Mouse (Mus musculus) CH12.LX (cell line): Measurements from ENCODE around the gene 9530077C05Rik. TPM values are rescaled to one million over a fixed set of nuclear protein-coding genes. Genes with fewer than 3 reads are reported as not detected.

Source experiments
- DNase-seq: peaks from one replicate; pipeline ENCODE4 v3.0.0-alpha.2; 2013; ENCODE audit errors: extremely low read depth
- H3K27ac ChIP-seq: 2 replicates; pipeline ENCODE4 v1.5.1; 2012; ENCODE audit warnings: low read depth, mild to moderate bottlenecking, control low read depth, moderate library complexity; ENCODE audit not compliant: insufficient read depth
- H3K27me3 ChIP-seq: replicated peaks from 2 replicates; pipeline ENCODE3; 2012; ENCODE audit warnings: inconsistent platforms
- H3K36me3 ChIP-seq, 2 experiments: replicated peaks in 1 of 2; 2 replicates each; pipeline versions ENCODE3 to v1.6.1; 2012; ENCODE audit warnings: inconsistent platforms in 1 of 2, low read length in 1 of 2, mild to moderate bottlenecking in 1 of 2, mixed read lengths in 1 of 2, moderate library complexity in 1 of 2; ENCODE audit not compliant: control insufficient read depth in 1 of 2, insufficient read depth in 1 of 2
- H3K4me1 ChIP-seq, 2 experiments: 2 replicates each; pipeline ENCODE4 v1.6.1; 2012; ENCODE audit warnings: inconsistent platforms in 1 of 2, moderate library complexity in 1 of 2; ENCODE audit not compliant: insufficient read depth in 2 of 2, control insufficient read depth in 1 of 2
- H3K4me2 ChIP-seq: 2 replicates; pipeline ENCODE4 v1.6.1; 2012; ENCODE audit warnings: low read depth, mild to moderate bottlenecking, control low read depth; ENCODE audit not compliant: poor library complexity, insufficient read depth, severe bottlenecking
- H3K4me3 ChIP-seq, 3 experiments: fragments of 150-350 bp in 1 of 3; sonication (generic) in 1 of 3; replicated peaks in 1 of 3; 2 replicates each; pipeline versions ENCODE3 to v1.5.1; 2011 to 2012; ENCODE audit warnings: low read depth in 2 of 3, low read length in 2 of 3, mild to moderate bottlenecking in 2 of 3, moderate library complexity in 2 of 3, control low read depth in 1 of 3, improper control_type of control experiment in 1 of 3, inconsistent platforms in 1 of 3, mixed read lengths in 1 of 3; ENCODE audit not compliant: poor library complexity in 1 of 3
- H3K79me2 ChIP-seq: replicated peaks from 2 replicates; pipeline ENCODE4 v1.6.1; 2012; ENCODE audit warnings: mild to moderate bottlenecking, moderate library complexity; ENCODE audit not compliant: control insufficient read depth, poor library complexity, insufficient read depth, severe bottlenecking; ENCODE audit errors: extremely low read depth
- H3K9ac ChIP-seq: 2 replicates; pipeline ENCODE4 v1.6.1; 2012; ENCODE audit warnings: low read depth, mild to moderate bottlenecking, control low read depth, moderate library complexity; ENCODE audit not compliant: insufficient read depth
- H3K9me3 ChIP-seq: replicated peaks from 2 replicates; pipeline ENCODE3; 2012; ENCODE audit warnings: low read length, inconsistent platforms, mixed read lengths
- BHLHE40 ChIP-seq: IDR thresholded peaks from 2 replicates; pipeline ENCODE4 v1.6.1; 2011; ENCODE audit warnings: mild to moderate bottlenecking, low read depth, low read length, improper control_type of control experiment
- CHD1 ChIP-seq: IDR thresholded peaks from 2 replicates; pipeline ENCODE4 v1.6.1; 2012; ENCODE audit warnings: low read depth, low read length, improper control_type of control experiment, inconsistent platforms
- E2F4 ChIP-seq: IDR thresholded peaks from 2 replicates; pipeline ENCODE4 v1.6.1; 2011; ENCODE audit warnings: low read depth, low read length, improper control_type of control experiment; ENCODE audit not compliant: insufficient replicate concordance
- ELF1 ChIP-seq: IDR thresholded peaks from 2 replicates; pipeline ENCODE4 v1.6.1; 2014; ENCODE audit warnings: low read depth, mild to moderate bottlenecking, inconsistent platforms, low read length, improper control_type of control experiment
- EP300 ChIP-seq: IDR thresholded peaks from 2 replicates; pipeline ENCODE4 v1.6.1; 2011; ENCODE audit warnings: low read length, improper control_type of control experiment
- GABPA ChIP-seq: IDR thresholded peaks from 2 replicates; pipeline ENCODE4 v1.6.1; 2012; ENCODE audit warnings: low read depth, low read length, improper control_type of control experiment, inconsistent platforms; ENCODE audit not compliant: insufficient replicate concordance
- HCFC1 ChIP-seq: IDR thresholded peaks from 2 replicates; pipeline ENCODE4 v1.6.1; 2012; ENCODE audit warnings: low read depth, mild to moderate bottlenecking, inconsistent platforms, low read length, improper control_type of control experiment
- IRF4 ChIP-seq: IDR thresholded peaks from 2 replicates; pipeline ENCODE4 v1.6.1; 2014; ENCODE audit warnings: low read depth, mild to moderate bottlenecking, inconsistent platforms, low read length, improper control_type of control experiment
- JUN ChIP-seq: IDR thresholded peaks from 2 replicates; pipeline ENCODE4 v1.6.1; 2011; ENCODE audit warnings: low read depth, mild to moderate bottlenecking, low read length, improper control_type of control experiment, moderate library complexity; ENCODE audit not compliant: insufficient read depth
- JUND ChIP-seq: conservative IDR thresholded peaks from 2 replicates; pipeline ENCODE4 v1.6.1; 2011; ENCODE audit warnings: low read depth, low read length, improper control_type of control experiment
- KAT2A ChIP-seq: IDR thresholded peaks from 2 replicates; pipeline ENCODE4 v1.6.1; 2012; ENCODE audit warnings: low read length, improper control_type of control experiment, inconsistent platforms; ENCODE audit not compliant: insufficient replicate concordance
- MAX ChIP-seq: IDR thresholded peaks from 2 replicates; pipeline ENCODE4 v1.6.1; 2011; ENCODE audit warnings: low read length, improper control_type of control experiment
- MEF2A ChIP-seq: IDR thresholded peaks from 2 replicates; pipeline ENCODE4 v1.6.1; 2014; ENCODE audit warnings: low read depth, mild to moderate bottlenecking, inconsistent platforms, low read length, improper control_type of control experiment, borderline replicate concordance
- MXI1 ChIP-seq: IDR thresholded peaks from 2 replicates; pipeline ENCODE4 v1.6.1; 2011; ENCODE audit warnings: mild to moderate bottlenecking, low read depth, low read length, improper control_type of control experiment
- NELFE ChIP-seq: IDR thresholded peaks from 2 replicates; pipeline ENCODE4 v1.6.1; 2011; ENCODE audit warnings: low read depth, low read length, improper control_type of control experiment
- NRF1 ChIP-seq: IDR thresholded peaks from 2 replicates; pipeline ENCODE4 v1.6.1; 2014; ENCODE audit warnings: low read depth, mild to moderate bottlenecking, inconsistent platforms, low read length, improper control_type of control experiment, moderate library complexity
- POLR2A ChIP-seq: IDR thresholded peaks from 2 replicates; pipeline ENCODE4 v1.6.1; 2011; ENCODE audit warnings: low read depth, mild to moderate bottlenecking, improper control_type of control experiment, low read length
- POLR2AphosphoS2 ChIP-seq: IDR thresholded peaks from 2 replicates; pipeline ENCODE4 v1.6.1; 2011; ENCODE audit warnings: low read depth, low read length, improper control_type of control experiment
- RAD21 ChIP-seq: IDR thresholded peaks from 2 replicates; pipeline ENCODE4 v1.6.1; 2011; ENCODE audit warnings: low read depth, mild to moderate bottlenecking, low read length, improper control_type of control experiment, moderate library complexity
- SIN3A ChIP-seq: IDR thresholded peaks from 2 replicates; pipeline ENCODE4 v1.6.1; 2012; ENCODE audit warnings: low read length, improper control_type of control experiment, inconsistent platforms
- SMC3 ChIP-seq: IDR thresholded peaks from 2 replicates; pipeline ENCODE4 v1.6.1; 2011; ENCODE audit warnings: low read depth, low read length, improper control_type of control experiment
- TBP ChIP-seq: conservative IDR thresholded peaks from 2 replicates; pipeline ENCODE4 v1.6.1; 2011; ENCODE audit warnings: low read depth, low read length, improper control_type of control experiment
- TCF12 ChIP-seq: IDR thresholded peaks from 2 replicates; pipeline ENCODE4 v1.6.1; 2014; ENCODE audit warnings: low read depth, mild to moderate bottlenecking, inconsistent platforms, low read length, improper control_type of control experiment
- UBTF ChIP-seq: IDR thresholded peaks from 2 replicates; pipeline ENCODE4 v1.6.1; 2012; ENCODE audit warnings: low read depth, mild to moderate bottlenecking, inconsistent platforms, low read length, improper control_type of control experiment, moderate library complexity
- USF2 ChIP-seq: conservative IDR thresholded peaks from 2 replicates; pipeline ENCODE4 v1.6.1; 2011; ENCODE audit warnings: low read depth, low read length, improper control_type of control experiment
- ZC3H11A ChIP-seq: IDR thresholded peaks from 2 replicates; pipeline ENCODE4 v1.6.1; 2012; ENCODE audit warnings: low read depth, mild to moderate bottlenecking, inconsistent platforms, low read length, improper control_type of control experiment
- ZKSCAN1 ChIP-seq: IDR thresholded peaks from 2 replicates; pipeline ENCODE4 v1.6.1; 2012; ENCODE audit warnings: low read depth, inconsistent platforms, low read length, improper control_type of control experiment, borderline replicate concordance
- ZMIZ1 ChIP-seq: IDR thresholded peaks from 2 replicates; pipeline ENCODE4 v1.6.1; 2012; ENCODE audit warnings: low read depth, mild to moderate bottlenecking, inconsistent platforms, low read length, improper control_type of control experiment
- ZNF384 ChIP-seq: IDR thresholded peaks from 2 replicates; pipeline ENCODE4 v1.6.1; 2012; ENCODE audit warnings: low read depth, low read length, improper control_type of control experiment, inconsistent platforms
- dilution Hi-C: fragments of 300-500 bp; cut with MboI; formaldehyde crosslinking; loops from 2 replicates; pipeline ENCODE4 v1.14.3; 2020; ENCODE audit warnings: low sequenced_read_pairs; ENCODE audit not compliant: extremely low pct_unique_long_range_greater_than_20kb, extremely low pct_ligation_motif_present
- in situ Hi-C: fragments of 300-500 bp; cut with MboI; formaldehyde crosslinking; loops from 3 replicates; pipeline ENCODE4 v1.14.3; 2019; ENCODE audit warnings: low sequenced_read_pairs, low pct_ligation_motif_present, low pct_unique_long_range_greater_than_20kb, mixed read lengths
- polyA plus RNA-seq: library from polyadenylated mRNA; unstranded; fragments of >175 nt; gene quantifications from 2 replicates; pipeline ENCODE4 v1.2.1, GENCODE M21; 2012; ENCODE audit warnings: low read depth; ENCODE audit not compliant: insufficient read length
- total RNA-seq, 2 experiments: library from RNA; depleted of rRNA; stranded (reverse); fragments of 300-350 nt in 1 of 2; fragments of >200 nt in 1 of 2; gene quantifications; 2 replicates each; pipeline ENCODE4 v1.2.3; 2012 to 2014

Gene 9530077C05Rik
- total and polyA plus RNA-seq, 3 experiments, result 0.71 to 1.4 (median 0.93) TPM

DNA sequence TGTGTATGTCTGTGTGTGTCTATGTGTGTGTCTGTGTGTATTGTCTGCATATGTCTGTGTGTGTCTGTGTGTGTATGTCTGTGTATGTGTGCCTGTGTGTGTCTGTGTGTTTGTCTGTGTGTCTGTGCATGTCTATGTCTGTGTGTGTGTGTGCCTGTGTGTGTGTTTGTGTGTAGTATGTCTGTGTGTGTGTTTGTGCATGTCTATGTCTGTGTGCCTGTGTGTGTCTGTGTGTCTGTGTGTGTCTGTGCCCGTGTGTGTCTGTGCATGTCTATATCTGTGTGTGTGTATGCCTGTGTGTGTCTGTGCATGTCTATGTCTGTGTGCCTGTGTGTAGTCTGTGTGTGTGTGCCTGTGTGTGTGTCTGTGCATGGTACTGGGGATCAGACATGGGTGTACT lies 33.8 kb downstream of the 9530077C05Rik start:
- Histone ChIP-seq H3K4me3 (no peak overlapping the region), H3K4me2 (no peak overlapping the region), H3K9ac (no peak overlapping the region), H3K27ac (no peak overlapping the region), H3K36me3 (peaks cover 26 to 55% of the 10 kb centered on the region in 2 experiments), H3K4me1 (peaks cover 7 to 11% of the 10 kb centered on the region in 2 experiments; a peak in 3 of 4 replicates), H3K9me3 (no peaks in the 10 kb centered on the region), H3K79me2 (no peaks in the 10 kb centered on the region), H3K27me3 (no peaks in the 10 kb centered on the region)
- dilution Hi-C loops (no loop called here), in situ Hi-C loops (no loop called here)
- no peak for TF ChIP-seq IRF4
- no peak for TF ChIP-seq ZNF384
- TF ChIP-seq BHLHE40, result no peak
- TF ChIP-seq ZC3H11A, result no peak
- no peak for TF ChIP-seq MAX
- TF ChIP-seq TCF12, result no peak
- no peak for TF ChIP-seq ZKSCAN1
- TF ChIP-seq TBP, result no peak
- no peak for TF ChIP-seq NELFE
- TF ChIP-seq ELF1, result no peak
- TF ChIP-seq POLR2A, result no peak
- no peak for TF ChIP-seq JUN
- TF ChIP-seq ZMIZ1, result no peak
- TF ChIP-seq EP300, result no peak
- TF ChIP-seq HCFC1, result no peak
- TF ChIP-seq KAT2A, result no peak
- TF ChIP-seq E2F4, result no peak
- TF ChIP-seq MXI1, result no peak
- DNase-seq, result no peak

DNA sequence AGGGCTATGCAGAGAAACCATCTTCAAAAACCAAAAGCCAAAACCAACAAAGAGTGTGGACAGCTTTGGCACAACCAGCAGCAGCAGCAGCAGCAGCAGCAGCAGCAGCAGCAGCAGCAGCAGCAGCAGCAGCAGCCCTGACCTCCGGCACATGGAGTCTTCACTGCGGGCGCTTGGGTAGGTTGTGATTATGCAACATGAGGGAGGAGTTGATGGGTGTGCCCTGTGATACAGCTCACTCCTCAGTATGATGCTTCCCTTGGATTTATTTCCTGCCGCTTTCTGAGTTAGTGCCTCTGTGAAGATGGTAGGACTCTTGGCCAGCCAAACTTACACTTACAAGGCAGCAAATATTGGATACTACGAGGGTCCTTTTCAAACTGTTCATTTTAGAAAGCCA lies 35.9 kb downstream of the 9530077C05Rik start:
- TF ChIP-seq CHD1, result no peak
- no peak for TF ChIP-seq UBTF
- no peak for TF ChIP-seq ELF1
- TF ChIP-seq USF2, result no peak
- no peak for TF ChIP-seq RAD21
- TF ChIP-seq MXI1, result no peak
- TF ChIP-seq GABPA, result no peak
- no peak for TF ChIP-seq NRF1
- TF ChIP-seq HCFC1, result no peak
- TF ChIP-seq TBP, result no peak
- no peak for TF ChIP-seq POLR2AphosphoS2
- TF ChIP-seq SIN3A, result no peak
- TF ChIP-seq EP300, result no peak
- no peak for TF ChIP-seq JUN
- no peak for TF ChIP-seq BHLHE40
- no peak for TF ChIP-seq ZKSCAN1
- no peak for TF ChIP-seq MAX
- TF ChIP-seq JUND, result no peak
- no peak for TF ChIP-seq SMC3
- TF ChIP-seq MEF2A, result no peak

More for the DNA sequence above, 35.9 kb downstream of the 9530077C05Rik start:
- no peak for DNase-seq
- Histone ChIP-seq H3K9ac (no peak overlapping the region), H3K36me3 (peaks cover 36 to 75% of the 10 kb centered on the region in 2 experiments), H3K27ac (no peak overlapping the region), H3K4me3 (no peak overlapping the region), H3K4me2 (no peak overlapping the region), H3K9me3 (no peaks in the 10 kb centered on the region), H3K4me1 (peaks cover 7 to 11% of the 10 kb centered on the region in 2 experiments; a peak in 3 of 4 replicates), H3K27me3 (no peaks in the 10 kb centered on the region), H3K79me2 (no peaks in the 10 kb centered on the region)
- dilution Hi-C loops, result no loop called here
- in situ Hi-C loops, result no loop called here
